Mouse (Mus musculus) hindbrain, embryonic 10.5 days (tissue): Measurements from ENCODE around the gene Tex35. TPM values are rescaled to one million over a fixed set of nuclear protein-coding genes. Genes with fewer than 3 reads are reported as not detected.
A peak's percentile ranks its signal among the peaks of the same experiment; 100 is the strongest.

Source experiments
- DNase-seq: peaks from one replicate; pipeline ENCODE4 v3.0.0-alpha.2; 2017; ENCODE audit warnings: low spot score
- H3K27ac ChIP-seq: fragments of 300-500 bp; sonication (generic); 2 replicates; pipeline ENCODE4 v1.5.1; 2016; ENCODE audit warnings: mild to moderate bottlenecking, moderate library complexity
- H3K27me3 ChIP-seq: fragments of 300-500 bp; sonication (generic); 2 replicates; pipeline ENCODE4 v1.6.1; 2016; ENCODE audit warnings: mild to moderate bottlenecking; ENCODE audit not compliant: poor library complexity, insufficient read depth, severe bottlenecking
- H3K36me3 ChIP-seq: fragments of 300-500 bp; sonication (generic); 2 replicates; pipeline ENCODE4 v1.6.1; 2016; ENCODE audit warnings: mild to moderate bottlenecking, moderate library complexity
- H3K4me1 ChIP-seq: fragments of 300-500 bp; sonication (generic); replicated peaks from 2 replicates; pipeline ENCODE4 v1.6.1; 2016; ENCODE audit warnings: mild to moderate bottlenecking
- H3K4me3 ChIP-seq: fragments of 300-500 bp; sonication (generic); 2 replicates; pipeline ENCODE4 v1.5.1; 2016; ENCODE audit warnings: mild to moderate bottlenecking, moderate library complexity
- H3K9me3 ChIP-seq: fragments of 300-500 bp; sonication (generic); 2 replicates; pipeline ENCODE4 v1.6.1; 2016; ENCODE audit warnings: mild to moderate bottlenecking, moderate library complexity
- WGBS: fragments of 180-500 bp; shearing (Covaris S2); methylation state at CpG from one replicate; pipeline ENCODE4 v1.1.7; 2016; 5-methylcytosine and 5-hydroxymethylcytosine counted together
- polyA plus RNA-seq: library from polyadenylated mRNA; unstranded; fragments of >200 nt; fragmentation: Nextera tagmentation; extraction: Ambion mirVana; gene quantifications from 2 replicates; pipeline ENCODE4 v1.2.1, GENCODE M21; 2016

Gene Tex35
- polyA plus RNA-seq, 1 experiment from 2014 or later = not detected

DNA sequence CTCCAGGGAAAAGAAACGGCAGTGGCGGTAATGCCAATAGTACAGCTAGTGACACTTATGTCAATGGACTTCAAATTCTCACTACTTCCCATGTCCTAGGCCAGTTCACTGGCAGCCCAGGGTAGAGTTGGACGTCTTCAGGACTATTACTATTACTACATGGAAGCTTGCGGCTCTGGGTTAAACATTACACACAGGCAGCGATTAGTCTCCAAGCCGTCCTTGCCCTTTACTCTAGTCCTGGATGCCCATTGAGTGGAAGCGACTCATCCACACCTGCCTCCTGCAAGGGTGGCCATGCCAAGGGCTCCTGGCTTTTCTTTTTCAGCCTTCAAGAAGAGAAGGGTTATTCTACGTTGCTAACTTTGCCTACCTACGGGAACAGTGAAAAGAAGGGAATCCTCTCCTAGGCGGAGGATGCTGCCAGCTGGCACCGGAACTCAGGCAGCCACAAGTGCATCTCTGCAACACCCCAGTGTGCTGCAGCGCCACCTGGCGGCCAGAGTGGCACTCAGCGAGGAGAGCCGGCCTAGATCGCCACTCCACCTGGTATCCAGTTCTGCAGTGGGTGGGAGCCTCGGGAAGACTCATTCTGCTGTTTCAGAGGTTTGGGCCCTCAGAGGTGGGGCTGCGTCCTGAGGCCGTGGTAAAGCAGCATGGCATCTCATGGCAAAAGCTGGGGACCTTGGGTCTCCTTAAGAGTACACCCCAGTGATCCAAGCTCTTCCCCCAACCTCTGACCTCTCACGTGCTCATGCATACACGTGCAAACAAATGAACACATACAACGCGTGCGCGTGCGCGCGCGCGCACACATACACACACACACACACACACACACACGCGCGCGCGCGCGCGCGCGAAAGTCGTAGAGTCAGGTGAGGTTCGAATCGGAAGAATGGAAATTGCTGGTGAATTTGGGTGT is 31.4 kb downstream of the Tex35 start:
- DNase-seq = peak; percentile 85
- WGBS = 58% methylated on average over 43 of the region's 43 CpGs
- Histone ChIP-seq H3K4me3 (no peak overlapping the region; the same call in 1 of the 2 replicates), H3K27me3 (0 out of 2 replicates have a peak, but pooled peaks cover 2% of the 10 kb centered on the region), H3K36me3 (no peaks in the 10 kb centered on the region), H3K4me1 (peaks cover 62% of the 10 kb centered on the region), H3K9me3 (no peaks in the 10 kb centered on the region), H3K27ac (no peak overlapping the region)

DNA sequence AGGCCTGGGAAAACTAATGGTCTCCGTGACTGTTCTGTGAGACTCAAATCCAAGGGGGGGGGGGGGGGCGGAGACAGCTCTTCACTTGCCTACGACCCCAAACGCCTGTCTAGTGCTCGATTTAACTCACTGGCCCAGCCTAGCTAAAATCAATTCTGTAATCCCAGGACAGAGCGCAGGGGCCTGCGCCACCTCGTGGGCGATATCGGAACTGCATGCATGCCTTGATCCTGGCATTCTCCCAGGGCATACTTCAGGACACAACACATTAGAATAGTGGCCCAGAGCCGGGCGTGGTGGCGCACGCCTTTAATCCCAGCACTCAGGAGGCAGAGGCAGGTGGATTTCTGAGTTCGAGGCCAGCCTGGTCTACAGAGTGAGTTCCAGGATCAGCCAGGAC is 32.2 kb downstream of the Tex35 start:
- Histone ChIP-seq H3K36me3 (no peaks in the 10 kb centered on the region), H3K9me3 (no peaks in the 10 kb centered on the region), H3K27me3 (peaks cover 9% of the 10 kb centered on the region; the same call in 1 of the 2 replicates), H3K27ac (no peak overlapping the region), H3K4me1 (peaks cover 56% of the 10 kb centered on the region), H3K4me3 (no peak overlapping the region)
- DNase-seq = peak; percentile 92
- WGBS = 7% methylated on average over 15 of the region's 15 CpGs

DNA sequence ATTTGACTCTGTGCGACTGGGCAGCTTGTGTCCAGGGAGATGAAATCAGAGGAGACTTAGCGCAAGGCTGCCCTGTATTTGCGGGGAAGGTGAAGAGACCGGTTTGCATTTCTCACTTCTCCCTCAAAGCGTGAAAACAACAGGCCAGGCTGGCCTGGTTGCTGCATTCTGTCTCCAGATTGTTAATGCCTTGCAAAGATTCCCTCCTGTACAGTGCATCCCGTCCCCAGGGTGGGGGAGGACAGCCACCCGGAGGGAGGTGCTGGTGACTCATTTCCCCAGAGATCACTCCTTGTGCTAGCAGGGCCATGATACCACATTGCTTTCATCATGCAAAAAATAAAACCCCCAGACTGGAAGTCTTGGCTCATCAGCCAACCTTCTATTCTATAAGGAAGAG is 33.5 kb downstream of the Tex35 start:
- no peaks in the 10 kb centered on the region for H3K36me3 ChIP-seq
- peaks cover 11% of the 10 kb centered on the region; the same call in 1 of the 2 replicates for H3K27me3 ChIP-seq
- H3K4me3 ChIP-seq = no peak overlapping the region
- H3K9me3 ChIP-seq = no peaks in the 10 kb centered on the region
- no peak for DNase-seq
- peak overlapping the region; percentile 45; the same call in 1 of the 2 replicates for H3K27ac ChIP-seq
- H3K4me1 ChIP-seq = peaks cover 50% of the 10 kb centered on the region
- WGBS = 56% methylated on average over 7 of the region's 7 CpGs

DNA sequence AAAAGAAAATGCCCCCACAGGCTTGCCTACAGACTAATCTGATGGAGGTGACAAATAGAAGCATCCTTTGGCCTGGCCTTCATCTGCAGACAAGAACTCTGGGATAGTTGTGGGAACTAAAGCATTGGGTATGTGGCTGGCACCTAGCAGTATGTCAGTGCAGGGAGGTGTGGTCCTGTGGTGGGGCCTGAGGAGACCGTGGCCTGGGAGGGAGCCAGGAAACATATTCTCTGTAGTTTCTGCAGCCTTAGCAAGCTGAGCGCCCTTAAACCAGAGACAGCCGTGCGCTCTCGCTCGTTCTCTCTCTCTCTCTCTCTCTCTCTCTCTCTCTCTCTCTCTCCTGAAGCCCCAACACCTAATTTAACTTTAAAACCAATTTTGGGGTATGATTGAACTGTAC is 34.1 kb downstream of the Tex35 start:
- H3K27ac ChIP-seq = 0 out of 2 replicates have a peak overlapping the region, but pooled peaks have one; percentile 45
- H3K27me3 ChIP-seq = peaks cover 11% of the 10 kb centered on the region; the same call in 1 of the 2 replicates
- no peaks in the 10 kb centered on the region for H3K36me3 ChIP-seq
- H3K9me3 ChIP-seq = no peaks in the 10 kb centered on the region
- 90% methylated on average over 6 of the region's 6 CpGs for WGBS
- no peak for DNase-seq
- H3K4me3 ChIP-seq = no peak overlapping the region
- H3K4me1 ChIP-seq = peaks cover 50% of the 10 kb centered on the region

DNA sequence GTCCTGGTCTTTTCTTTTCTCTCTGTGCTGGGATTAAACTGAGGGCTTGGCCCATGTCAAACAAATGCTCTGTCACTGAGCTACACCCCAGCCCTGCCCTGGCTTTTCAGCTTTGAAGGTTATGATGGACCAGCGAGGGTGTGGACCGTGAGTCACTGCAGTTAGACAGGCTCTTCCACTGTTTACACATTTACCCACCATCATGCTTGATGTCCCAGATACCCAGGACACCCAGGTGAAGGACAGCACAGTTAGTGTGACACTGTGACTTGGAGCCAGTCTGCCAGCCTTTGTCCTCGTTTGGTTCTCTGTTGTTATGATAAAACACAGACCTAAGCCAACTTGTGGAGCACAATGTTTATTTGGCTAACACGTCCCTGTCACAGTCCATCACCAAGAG is 34.9 kb downstream of the Tex35 start:
- Histone ChIP-seq H3K4me3 (no peak overlapping the region), H3K9me3 (no peaks in the 10 kb centered on the region), H3K36me3 (no peaks in the 10 kb centered on the region), H3K4me1 (peaks cover 42% of the 10 kb centered on the region), H3K27ac (no peak overlapping the region), H3K27me3 (peaks cover 11% of the 10 kb centered on the region; the same call in 1 of the 2 replicates)
- WGBS = 70% methylated on average over 4 of the region's 4 CpGs
- DNase-seq = no peak

DNA sequence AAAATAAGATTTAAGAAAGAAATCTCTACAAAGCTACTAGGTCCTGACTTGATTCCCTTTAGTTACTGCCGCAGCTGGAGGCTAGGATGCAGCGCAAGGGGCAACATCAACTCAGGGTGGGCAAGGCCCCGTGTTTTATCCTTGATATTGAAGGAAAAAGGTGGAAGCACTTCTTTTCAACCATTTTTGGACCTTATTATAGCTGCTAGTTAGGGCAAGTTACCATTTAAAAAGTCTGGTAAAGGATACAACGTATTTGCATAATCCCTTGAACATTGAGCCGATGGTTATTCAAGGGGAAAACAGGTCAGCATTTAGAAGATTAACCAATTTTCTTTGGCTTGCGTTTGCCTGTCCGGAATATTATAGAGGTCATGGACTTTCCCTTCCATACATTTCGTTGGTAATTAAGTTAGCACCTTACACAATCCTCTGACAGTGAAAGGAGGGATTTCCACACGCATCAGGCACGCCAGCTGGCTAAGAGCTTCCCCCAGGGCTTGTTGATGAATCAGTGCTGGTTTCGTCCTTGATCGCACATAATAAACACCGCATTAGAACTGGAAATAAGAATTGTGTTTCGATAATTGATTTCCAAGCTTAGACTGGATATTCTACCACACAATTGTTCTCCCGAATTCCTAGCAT is 39.2 kb downstream of the Tex35 start:
- Histone ChIP-seq H3K36me3 (no peaks in the 10 kb centered on the region), H3K27me3 (peaks cover 16% of the 10 kb centered on the region; the same call in 1 of the 2 replicates), H3K4me3 (no peak overlapping the region), H3K27ac (no peak overlapping the region), H3K9me3 (no peaks in the 10 kb centered on the region), H3K4me1 (peaks cover 17% of the 10 kb centered on the region; the same call in 1 of the 2 replicates)
- no peak for DNase-seq
- 77% methylated on average over 15 of the region's 15 CpGs for WGBS

DNA sequence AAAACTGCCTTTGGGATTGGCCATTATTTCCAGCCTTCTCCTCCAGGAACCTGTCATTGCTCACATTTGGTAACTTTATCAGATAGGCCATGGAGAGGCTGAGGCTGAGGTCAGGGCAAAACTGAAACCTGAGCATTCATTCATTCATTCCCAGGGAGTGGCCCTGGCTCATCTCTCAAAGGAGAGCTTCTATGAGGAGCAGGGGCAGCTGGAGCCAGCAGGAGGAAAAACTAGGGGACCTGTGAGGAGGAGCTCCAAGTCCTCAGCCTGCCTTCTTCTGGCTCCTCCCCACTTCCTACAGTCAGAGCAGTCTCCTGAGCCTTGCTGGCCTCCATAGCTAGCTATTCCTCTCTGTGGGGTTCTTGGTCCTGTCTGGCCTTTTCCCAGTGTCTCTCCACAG is 40.2 kb downstream of the Tex35 start:
- DNase-seq = no peak
- H3K4me3 ChIP-seq = no peak overlapping the region
- peaks cover 22% of the 10 kb centered on the region; the same call in 1 of the 2 replicates for H3K4me1 ChIP-seq

DNA sequence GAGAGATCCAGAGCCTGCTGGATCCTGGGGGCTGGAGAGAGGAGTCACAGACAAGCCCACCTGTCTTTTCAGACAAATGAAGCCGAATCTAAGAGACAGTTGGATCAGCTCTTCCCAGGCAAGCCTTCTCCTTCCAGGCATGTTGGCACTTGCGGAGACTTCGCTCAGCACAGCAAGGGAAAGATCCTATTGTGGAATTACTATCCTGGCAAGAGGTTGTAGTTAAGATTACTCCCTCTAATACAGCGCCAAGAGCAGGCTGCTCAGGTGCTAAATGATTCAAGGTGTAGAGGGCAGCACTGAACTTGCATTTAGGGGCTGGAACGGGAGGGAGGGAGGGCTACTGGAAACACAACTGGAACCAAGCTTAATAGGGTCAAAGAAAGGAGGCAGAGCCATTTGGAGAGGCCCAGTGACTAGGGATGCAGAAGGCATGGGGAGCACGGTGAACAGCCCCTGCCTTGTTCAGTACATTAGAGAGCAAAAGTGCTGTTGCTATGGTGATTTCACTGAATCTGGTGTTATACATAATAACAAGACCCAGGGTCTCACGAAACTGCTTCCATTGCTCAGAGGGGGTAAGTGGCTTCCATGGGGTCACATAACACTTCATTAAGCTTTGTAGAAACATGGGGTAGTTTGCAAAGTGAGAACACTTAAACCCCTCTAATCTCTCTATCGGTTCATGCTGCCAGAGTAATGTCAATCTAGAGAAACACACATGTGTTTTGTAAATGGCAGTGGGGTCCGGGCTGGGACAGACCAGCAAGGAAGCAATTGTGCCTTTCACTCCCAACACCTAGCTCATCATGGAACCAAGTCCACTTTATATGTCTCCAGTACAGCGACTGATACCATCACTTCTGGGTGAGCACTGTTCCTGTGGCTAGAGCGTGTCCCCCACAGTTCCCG is 42.4 kb downstream of the Tex35 start:
- no peaks in the 10 kb centered on the region for H3K9me3 ChIP-seq
- H3K4me3 ChIP-seq = no peak overlapping the region
- no peak overlapping the region for H3K27ac ChIP-seq
- H3K4me1 ChIP-seq = peaks cover 22% of the 10 kb centered on the region; the same call in 1 of the 2 replicates
- 87% methylated on average over 12 of the region's 12 CpGs for WGBS
- no peak for DNase-seq
- 0 out of 2 replicates have a peak, but pooled peaks cover 5% of the 10 kb centered on the region for H3K27me3 ChIP-seq
- H3K36me3 ChIP-seq = no peaks in the 10 kb centered on the region

More for the DNA sequence above, 40.2 kb downstream of the Tex35 start:
- Histone ChIP-seq H3K9me3 (no peaks in the 10 kb centered on the region), H3K36me3 (no peaks in the 10 kb centered on the region), H3K27ac (no peak overlapping the region), H3K27me3 (peaks cover 16% of the 10 kb centered on the region; the same call in 1 of the 2 replicates)

DNA sequence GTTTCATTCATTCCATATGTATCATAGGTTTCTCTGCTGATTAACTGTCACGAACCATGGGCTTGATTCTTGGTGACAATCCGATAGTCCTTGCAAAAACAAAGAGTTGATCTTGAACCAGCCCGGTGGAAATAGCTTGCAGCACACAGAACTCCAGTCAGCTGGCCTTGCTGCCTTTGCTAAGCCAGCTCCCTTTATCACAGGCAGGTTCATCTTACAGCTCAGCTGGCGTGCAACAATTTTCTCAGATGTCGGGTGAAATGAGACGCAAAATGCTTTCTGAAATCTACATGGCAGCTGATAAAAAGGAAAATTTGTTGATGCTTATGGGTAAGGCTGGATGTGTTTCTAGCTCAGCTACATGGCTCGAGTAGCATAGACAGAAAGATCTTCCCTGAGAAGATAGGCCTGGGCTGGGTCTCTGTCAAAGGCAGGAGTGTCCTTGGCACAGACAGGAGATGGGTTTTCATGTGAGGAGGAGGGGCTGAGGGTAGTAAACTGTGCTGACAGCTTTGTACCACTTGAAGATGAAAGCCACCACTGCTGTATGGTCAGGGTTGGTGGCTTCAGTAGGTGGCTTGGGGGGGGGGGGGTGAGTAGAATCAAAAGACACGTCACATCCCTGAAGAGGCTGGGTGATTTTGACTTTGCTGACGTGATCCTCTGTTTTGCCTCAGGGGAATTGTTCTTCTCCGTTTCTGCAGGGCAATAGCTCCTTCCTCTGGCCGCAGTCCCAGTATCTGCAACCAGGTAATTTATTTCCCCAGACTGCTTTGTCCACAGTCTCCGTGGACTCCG is 45.0 kb downstream of the Tex35 start:
- peaks cover 17% of the 10 kb centered on the region for H3K4me1 ChIP-seq
- H3K9me3 ChIP-seq = no peaks in the 10 kb centered on the region
- DNase-seq = no peak
- H3K27ac ChIP-seq = no peak overlapping the region
- H3K27me3 ChIP-seq = 0 out of 2 replicates have a peak, but pooled peaks cover 5% of the 10 kb centered on the region
- no peaks in the 10 kb centered on the region for H3K36me3 ChIP-seq
- WGBS = 77% methylated on average over 13 of the region's 13 CpGs
- no peak overlapping the region for H3K4me3 ChIP-seq

DNA sequence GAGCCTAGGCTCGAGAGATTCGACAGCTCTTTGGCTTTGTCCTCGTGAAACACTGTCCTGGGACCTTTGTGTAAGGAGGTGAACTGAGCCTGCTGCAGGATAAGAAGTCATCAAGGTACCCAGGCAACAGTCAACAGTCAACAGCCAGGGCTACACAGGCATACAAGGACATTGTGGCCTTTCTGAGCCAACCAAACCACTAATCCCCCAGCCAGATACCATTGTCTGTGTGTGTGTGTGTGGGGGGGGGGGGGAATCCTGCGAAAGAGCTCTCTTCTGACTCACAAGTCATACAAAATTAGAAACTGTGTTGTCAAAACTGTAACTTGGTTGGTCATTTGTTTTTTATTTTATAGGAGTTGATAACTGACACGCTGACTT is 46.0 kb downstream of the Tex35 start:
- DNase-seq = no peak
- peaks cover 17% of the 10 kb centered on the region for H3K4me1 ChIP-seq
- H3K4me3 ChIP-seq = no peak overlapping the region
- 80% methylated on average over 5 of the region's 5 CpGs for WGBS
- no peaks in the 10 kb centered on the region for H3K36me3 ChIP-seq
- no peaks in the 10 kb centered on the region for H3K9me3 ChIP-seq
- H3K27me3 ChIP-seq = 0 out of 2 replicates have a peak, but pooled peaks cover 5% of the 10 kb centered on the region
- no peak overlapping the region for H3K27ac ChIP-seq

DNA sequence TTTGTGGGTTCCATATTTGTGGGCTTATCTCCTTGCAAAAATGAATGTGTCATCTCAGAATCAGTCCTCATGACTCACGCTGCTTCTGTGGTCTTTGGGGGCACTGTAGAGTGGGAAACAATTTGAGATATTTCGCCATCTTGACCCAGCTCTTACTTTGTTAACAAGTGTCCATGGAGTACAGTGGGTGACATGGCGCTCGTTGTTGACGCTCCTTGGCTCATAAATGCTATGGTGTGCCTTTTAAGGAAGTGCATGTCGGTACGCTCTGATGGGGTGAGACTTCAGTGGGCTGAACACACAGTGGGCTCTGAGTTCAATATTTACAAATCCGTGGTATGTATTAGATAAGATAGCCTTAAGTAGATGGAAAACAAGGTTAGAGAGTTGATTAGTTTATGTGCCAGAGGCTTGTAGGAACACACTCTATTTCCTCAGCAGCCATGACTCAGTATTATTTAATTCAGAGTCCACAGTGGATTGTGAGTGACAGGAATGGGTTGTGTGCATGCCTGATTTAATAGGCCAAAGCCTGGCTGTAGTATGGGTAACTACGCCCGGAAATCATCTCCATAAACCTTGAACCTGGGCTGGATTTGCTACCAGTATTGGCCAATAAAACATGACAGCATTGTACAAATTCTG is 46.6 kb downstream of the Tex35 start:
- WGBS = 95% methylated on average over 10 of the region's 10 CpGs
- no peak for DNase-seq
- peaks cover 17% of the 10 kb centered on the region for H3K4me1 ChIP-seq
- H3K27me3 ChIP-seq = 0 out of 2 replicates have a peak, but pooled peaks cover 6% of the 10 kb centered on the region
- no peaks in the 10 kb centered on the region for H3K9me3 ChIP-seq
- no peak overlapping the region for H3K4me3 ChIP-seq
- H3K36me3 ChIP-seq = no peaks in the 10 kb centered on the region
- H3K27ac ChIP-seq = no peak overlapping the region
